Mouse (Mus musculus) CH12.LX (cell line): ENCODE data around the gene Npas3.

Experiments
- CTCF ChIP-seq, 2 experiments: IDR thresholded peaks in 1 of 2; conservative IDR thresholded peaks in 1 of 2; 2 replicates each; pipeline ENCODE4 v1.5.1; 2011 to 2012; ENCODE audit warnings: low read depth in 2 of 2, low read length in 2 of 2, improper control_type of control experiment in 1 of 2, inconsistent platforms in 1 of 2, mild to moderate bottlenecking in 1 of 2, moderate library complexity in 1 of 2
- E2F4 ChIP-seq: IDR thresholded peaks from 2 replicates; pipeline ENCODE4 v1.6.1; 2011; ENCODE audit warnings: low read depth, low read length, improper control_type of control experiment; ENCODE audit not compliant: insufficient replicate concordance
- EP300 ChIP-seq: IDR thresholded peaks from 2 replicates; pipeline ENCODE4 v1.6.1; 2011; ENCODE audit warnings: low read length, improper control_type of control experiment
- MAFK ChIP-seq: IDR thresholded peaks from 2 replicates; pipeline ENCODE4 v1.6.1; 2011; ENCODE audit warnings: low read length, improper control_type of control experiment; ENCODE audit not compliant: insufficient replicate concordance

GRCm38 (mm10) chr12:54015304-54015703 lies 766.8 kb downstream of the Npas3 start:
- TF ChIP-seq MAFK, result no peak
- no peak for TF ChIP-seq E2F4
- no peak for TF ChIP-seq CTCF (conservative IDR thresholded peaks at IDR 0.05 in 1 of 2, IDR thresholded peaks at IDR 0.05 in 1 of 2; ENCODE audit: low read depth in 2 of 2, low read length in 2 of 2)
- TF ChIP-seq EP300, result no peak
